Mouse (Mus musculus) small intestine, adult 2 months (tissue): Measurements from ENCODE around the gene Slc29a3. TPM values are rescaled to one million over a fixed set of nuclear protein-coding genes. Genes with fewer than 3 reads are reported as not detected.

ENCODE experiments used
- H3K27ac ChIP-seq: fragments of 200-500 bp; 2 replicates; pipeline ENCODE4 v1.5.1; 2012; ENCODE audit warnings: low read depth, low read length, control low read depth, inconsistent platforms; ENCODE audit not compliant: insufficient read depth
- H3K27me3 ChIP-seq: fragments of 200-500 bp; 2 replicates; pipeline ENCODE4 v1.6.1; 2012; ENCODE audit warnings: mild to moderate bottlenecking, moderate library complexity, low read length, inconsistent platforms; ENCODE audit not compliant: control insufficient read depth, insufficient read depth
- H3K36me3 ChIP-seq: fragments of 200-500 bp; 2 replicates; pipeline ENCODE4 v1.6.1; 2012; ENCODE audit warnings: mild to moderate bottlenecking, low read length, control low read depth, inconsistent platforms; ENCODE audit not compliant: control insufficient read depth, insufficient read depth
- H3K4me1 ChIP-seq: fragments of 200-500 bp; 2 replicates; pipeline ENCODE4 v1.6.1; 2012; ENCODE audit warnings: low read length, inconsistent platforms, mixed read lengths; ENCODE audit not compliant: control insufficient read depth, insufficient read depth, insufficient read length
- H3K4me3 ChIP-seq: fragments of 200-500 bp; 2 replicates; pipeline ENCODE4 v1.5.1; 2012; ENCODE audit warnings: low read depth, mild to moderate bottlenecking, control low read depth, inconsistent platforms, low read length, moderate library complexity
- CTCF ChIP-seq: fragments of 200-500 bp; IDR thresholded peaks from 2 replicates; pipeline ENCODE4 v1.5.1; 2012; ENCODE audit warnings: low read depth, mild to moderate bottlenecking, control low read depth, inconsistent platforms, low read length, moderate library complexity, mixed read lengths; ENCODE audit not compliant: insufficient replicate concordance, insufficient read length; ENCODE audit errors: extremely low read depth
- POLR2A ChIP-seq: fragments of 200-500 bp; IDR thresholded peaks from 2 replicates; pipeline ENCODE4 v1.6.1; 2012; ENCODE audit warnings: low read depth, mild to moderate bottlenecking, control low read depth, inconsistent platforms, low read length, moderate library complexity
- whole genome bisulfite sequencing: fragments of 180-500 bp; shearing (Covaris S2); methylation state at CpG from one replicate; pipeline ENCODE4 v1.1.7; 2018; 5-methylcytosine and 5-hydroxymethylcytosine counted together
- polyA plus RNA-seq: library from polyadenylated mRNA; depleted of rRNA; stranded (reverse); fragments of >200 nt; gene quantifications from 2 replicates; pipeline ENCODE4 v1.2.3, GENCODE M21; 2012

Gene Slc29a3
- polyA plus RNA-seq, 1 experiment: 5.0 TPM

DNA sequence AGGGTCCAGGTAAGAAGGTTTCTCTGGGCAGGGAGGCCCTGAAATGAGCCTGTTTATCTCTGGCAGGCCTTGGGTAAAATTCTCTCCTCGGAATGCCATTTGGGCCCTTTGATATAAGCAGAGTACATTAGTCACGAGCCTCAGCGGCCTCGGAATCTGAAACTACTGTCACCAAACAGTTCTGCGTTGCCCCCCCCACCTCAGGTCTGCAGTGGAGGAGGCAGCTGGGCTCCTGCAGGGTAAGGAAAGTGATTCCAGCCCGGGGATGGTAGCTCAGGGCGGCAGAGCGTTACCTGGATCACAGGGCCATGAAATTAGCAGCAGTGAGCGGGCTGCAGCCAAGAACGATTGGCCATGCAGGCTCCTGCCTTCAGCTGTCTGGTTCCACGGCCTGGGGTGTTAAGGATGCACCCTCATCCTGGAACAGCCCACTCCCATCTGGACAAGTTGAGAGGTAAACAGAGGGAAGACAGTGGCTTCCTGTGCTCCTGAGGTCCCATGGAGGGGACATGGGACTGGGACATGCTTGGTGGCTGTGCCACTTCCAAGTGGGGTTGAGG lies 15.3 kb downstream of the Slc29a3 start:
- TF ChIP-seq POLR2A (no peak), CTCF (no peak)

DNA sequence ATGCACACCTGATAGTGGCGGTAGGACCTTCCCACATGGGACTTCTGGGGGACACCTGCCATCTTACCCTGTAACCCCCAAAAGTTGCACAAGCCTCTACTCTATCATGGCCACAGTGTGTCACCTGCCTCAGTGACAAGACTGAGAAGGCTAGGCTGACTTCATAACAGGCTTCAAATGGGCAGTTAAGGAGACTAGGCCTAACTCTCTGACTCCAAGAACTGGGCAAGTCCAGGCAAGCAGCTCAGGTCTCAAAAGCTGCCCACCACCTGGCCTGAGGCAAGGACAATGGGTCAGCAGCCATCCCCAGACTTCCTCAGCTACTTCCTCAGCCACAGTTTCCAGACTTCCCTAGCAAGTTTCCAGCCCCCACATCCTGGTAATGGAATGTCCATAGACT lies 16.9 kb downstream of the Slc29a3 start:
- 100% methylated on average over 1 of the region's 1 CpGs for WGBS
- TF ChIP-seq CTCF (no peak), POLR2A (no peak)

More for the DNA sequence above, 15.3 kb downstream of the Slc29a3 start:
- Histone ChIP-seq H3K27ac (no peak overlapping the region), H3K4me3 (no peak overlapping the region), H3K4me1 (no peaks in the 10 kb centered on the region; the same call in none of the 2 replicates), H3K27me3 (no peaks in the 10 kb centered on the region), H3K36me3 (no peaks in the 10 kb centered on the region)
- 91% methylated on average over 11 of the region's 11 CpGs for WGBS

DNA sequence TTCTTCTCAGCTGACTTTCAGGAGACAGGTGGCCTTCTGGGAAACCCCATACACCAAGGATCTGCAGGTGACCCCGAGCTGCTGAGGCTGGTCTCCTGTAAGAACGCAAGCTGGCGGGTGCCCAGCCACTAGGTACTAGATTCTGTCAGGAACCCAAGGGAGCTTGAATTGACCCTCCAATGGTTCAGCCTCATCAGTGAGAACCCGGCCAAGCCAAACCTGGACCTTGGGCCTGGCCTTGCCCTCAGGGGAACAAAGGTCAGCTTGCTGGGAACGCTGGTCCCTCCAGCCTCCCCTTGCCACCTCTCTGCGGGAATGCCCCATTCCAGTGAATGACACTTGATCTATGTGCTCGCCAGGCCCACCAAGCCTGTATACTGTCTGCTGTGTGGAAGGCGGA lies 19.1 kb downstream of the Slc29a3 start:
- H3K27me3 ChIP-seq: no peaks in the 10 kb centered on the region
- no peak for TF ChIP-seq POLR2A
- no peak for TF ChIP-seq CTCF
- no peak overlapping the region for H3K27ac ChIP-seq
- H3K4me1 ChIP-seq: no peaks in the 10 kb centered on the region; the same call in 1 of the 2 replicates
- WGBS: 78% methylated on average over 8 of the region's 8 CpGs
- H3K4me3 ChIP-seq: no peak overlapping the region
- H3K36me3 ChIP-seq: no peaks in the 10 kb centered on the region

More for the DNA sequence above, 16.9 kb downstream of the Slc29a3 start:
- Histone ChIP-seq H3K36me3 (no peaks in the 10 kb centered on the region), H3K4me1 (no peaks in the 10 kb centered on the region; the same call in none of the 2 replicates), H3K4me3 (no peak overlapping the region), H3K27ac (no peak overlapping the region), H3K27me3 (no peaks in the 10 kb centered on the region)

DNA sequence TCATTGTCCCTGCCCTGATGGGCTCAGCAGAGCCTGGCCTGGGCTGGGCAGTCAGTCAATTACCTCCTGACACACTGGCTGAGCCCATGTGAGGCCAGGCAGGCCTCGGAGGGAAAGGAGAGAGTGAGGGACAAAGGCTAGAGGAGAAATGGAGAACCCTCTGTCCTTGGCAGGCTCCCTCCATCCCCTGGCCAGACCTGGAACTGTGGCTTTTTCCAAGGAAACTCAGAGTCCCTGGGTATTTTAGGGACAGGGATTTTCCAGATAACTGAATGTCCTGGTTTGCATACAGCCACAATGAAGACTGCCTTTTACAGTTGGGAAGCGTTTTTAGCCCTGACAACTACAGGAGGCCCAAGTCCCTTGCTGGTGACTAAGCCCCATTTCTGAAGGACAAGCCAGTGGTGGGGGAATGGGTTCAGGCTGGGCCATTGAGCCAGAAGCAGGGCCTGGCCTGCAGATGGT lies 20.2 kb downstream of the Slc29a3 start:
- 77% methylated on average over 2 of the region's 2 CpGs for WGBS

DNA sequence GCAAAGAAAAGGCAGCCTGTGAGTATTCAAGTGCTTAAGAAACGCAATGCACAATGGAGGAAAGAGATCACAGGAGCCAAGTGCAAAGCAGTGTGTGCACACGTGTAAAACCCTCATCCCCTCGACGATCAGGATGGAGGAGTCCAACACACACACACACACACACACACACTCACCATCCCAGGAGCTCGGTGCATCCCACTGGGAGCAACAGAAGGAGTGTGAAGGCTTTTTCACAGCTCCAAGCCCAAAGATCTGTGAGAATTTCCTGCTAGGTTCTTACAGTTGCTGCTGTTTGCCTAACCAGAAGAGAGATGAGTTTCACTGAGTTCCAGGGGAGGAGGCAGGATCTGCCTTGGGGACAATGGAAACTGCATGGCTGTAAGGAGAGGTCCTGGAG lies 20.9 kb downstream of the Slc29a3 start:
- Histone ChIP-seq H3K27ac (no peak overlapping the region), H3K4me3 (no peak overlapping the region), H3K4me1 (no peaks in the 10 kb centered on the region; the same call in 1 of the 2 replicates), H3K27me3 (no peaks in the 10 kb centered on the region), H3K36me3 (no peaks in the 10 kb centered on the region)
- TF ChIP-seq CTCF (no peak), POLR2A (no peak)
- 63% methylated on average over 5 of the region's 5 CpGs for WGBS

More for the DNA sequence above, 20.2 kb downstream of the Slc29a3 start:
- TF ChIP-seq CTCF: no peak
- TF ChIP-seq POLR2A: no peak
- H3K27me3 ChIP-seq: no peaks in the 10 kb centered on the region
- no peaks in the 10 kb centered on the region; the same call in 1 of the 2 replicates for H3K4me1 ChIP-seq
- H3K36me3 ChIP-seq: no peaks in the 10 kb centered on the region
- H3K4me3 ChIP-seq: no peak overlapping the region
- H3K27ac ChIP-seq: no peak overlapping the region

DNA sequence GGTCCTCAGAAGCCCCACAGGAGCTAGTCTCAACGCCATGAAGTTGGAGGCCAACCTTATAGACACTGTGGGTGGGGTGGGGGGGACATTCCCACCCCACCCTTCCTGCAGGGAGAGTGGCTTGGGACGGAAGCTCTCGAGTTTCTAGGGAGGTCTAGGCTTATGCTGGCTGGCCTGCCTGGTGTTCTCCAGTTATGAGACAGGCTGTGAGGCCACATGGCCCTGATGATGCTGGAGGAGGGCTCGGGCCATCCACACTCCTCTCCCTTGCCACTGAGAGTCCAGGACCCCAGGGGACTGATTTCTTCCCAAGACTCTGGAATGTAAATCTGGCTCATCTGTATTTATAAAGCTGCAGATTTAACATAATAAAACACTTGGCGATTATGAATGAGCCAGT lies 25.3 kb downstream of the Slc29a3 start:
- Histone ChIP-seq H3K36me3 (no peaks in the 10 kb centered on the region), H3K4me3 (no peak overlapping the region), H3K27me3 (no peaks in the 10 kb centered on the region), H3K4me1 (no peaks in the 10 kb centered on the region), H3K27ac (no peak overlapping the region)
- no peak for TF ChIP-seq CTCF
- no peak for TF ChIP-seq POLR2A
- WGBS: 59% methylated on average over 5 of the region's 5 CpGs

DNA sequence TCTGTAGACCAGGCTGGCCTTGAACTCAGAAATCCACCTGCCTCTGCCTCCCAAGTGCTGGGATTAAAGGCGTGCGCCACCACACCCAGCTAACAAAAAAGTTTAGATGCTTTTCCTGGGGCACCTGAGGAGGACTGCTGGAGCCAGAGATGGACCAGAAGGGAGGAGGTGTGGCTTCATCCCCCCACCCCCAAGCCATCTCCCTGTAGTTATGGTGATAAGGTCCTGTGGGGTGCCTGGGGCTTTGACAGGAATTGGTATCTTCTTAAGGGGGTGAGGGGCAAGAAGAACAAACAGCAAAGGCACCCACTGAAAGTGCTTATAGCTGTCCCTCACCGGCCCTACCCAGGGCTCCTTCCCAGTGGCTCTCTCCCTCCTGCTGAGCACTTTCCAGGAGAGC lies 25.7 kb downstream of the Slc29a3 start:
- TF ChIP-seq CTCF: no peak
- no peak for TF ChIP-seq POLR2A
- Histone ChIP-seq H3K4me3 (no peak overlapping the region), H3K27me3 (no peaks in the 10 kb centered on the region), H3K36me3 (no peaks in the 10 kb centered on the region), H3K4me1 (no peaks in the 10 kb centered on the region), H3K27ac (no peak overlapping the region)
- WGBS: 76% methylated on average over 3 of the region's 3 CpGs
